Mouse (Mus musculus) heart, postnatal 25 days (tissue): ENCODE results near the gene Zdhhc21. TPM values are rescaled to one million over a fixed set of nuclear protein-coding genes. Genes with fewer than 3 reads are reported as not detected.

ENCODE experiments used
- DNase-seq: peaks from one replicate; pipeline ENCODE4 v3.0.0; 2022; ENCODE audit warnings: low spot score
- intact Hi-C: fragments of 180-260 bp; cut with DNase I; formaldehyde crosslinking; loops from one replicate; pipeline ENCODE4 v1.15.1; 2025
- total RNA-seq, 2 experiments: library from RNA; stranded (reverse); gene quantifications; 2 replicates each; pipeline ENCODE4 v1.2.3; 2021

Zdhhc21 gene
- total RNA-seq, 2 experiments from 2014 or later, result 10.8 to 11.6 TPM

DNA sequence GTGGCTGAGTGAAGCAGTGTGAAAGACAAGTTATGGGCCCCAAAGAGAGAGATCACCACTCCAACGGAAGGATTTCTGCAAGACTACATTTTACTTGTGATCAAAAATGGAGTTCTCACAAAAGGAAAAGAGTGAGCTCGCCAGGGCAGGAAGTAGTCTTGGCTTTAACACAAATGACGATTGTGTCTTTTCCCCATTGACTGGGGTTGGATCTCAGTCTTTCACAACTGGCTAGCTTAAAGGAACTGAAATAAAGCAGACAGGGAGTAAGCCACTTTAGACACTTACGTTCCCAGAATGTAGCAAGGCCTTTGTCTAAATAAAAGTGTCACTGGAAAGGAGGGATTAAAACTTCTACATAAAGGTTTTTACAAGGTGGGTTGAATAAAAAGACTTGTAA lies 7.4 kb upstream of the Zdhhc21 start:
- DNase-seq, result no peak
- intact Hi-C loops, result loop anchor here (1.0 kb wide), 1 partner anchor 17 kb away; no protein-coding TSS in a partner anchor

DNA sequence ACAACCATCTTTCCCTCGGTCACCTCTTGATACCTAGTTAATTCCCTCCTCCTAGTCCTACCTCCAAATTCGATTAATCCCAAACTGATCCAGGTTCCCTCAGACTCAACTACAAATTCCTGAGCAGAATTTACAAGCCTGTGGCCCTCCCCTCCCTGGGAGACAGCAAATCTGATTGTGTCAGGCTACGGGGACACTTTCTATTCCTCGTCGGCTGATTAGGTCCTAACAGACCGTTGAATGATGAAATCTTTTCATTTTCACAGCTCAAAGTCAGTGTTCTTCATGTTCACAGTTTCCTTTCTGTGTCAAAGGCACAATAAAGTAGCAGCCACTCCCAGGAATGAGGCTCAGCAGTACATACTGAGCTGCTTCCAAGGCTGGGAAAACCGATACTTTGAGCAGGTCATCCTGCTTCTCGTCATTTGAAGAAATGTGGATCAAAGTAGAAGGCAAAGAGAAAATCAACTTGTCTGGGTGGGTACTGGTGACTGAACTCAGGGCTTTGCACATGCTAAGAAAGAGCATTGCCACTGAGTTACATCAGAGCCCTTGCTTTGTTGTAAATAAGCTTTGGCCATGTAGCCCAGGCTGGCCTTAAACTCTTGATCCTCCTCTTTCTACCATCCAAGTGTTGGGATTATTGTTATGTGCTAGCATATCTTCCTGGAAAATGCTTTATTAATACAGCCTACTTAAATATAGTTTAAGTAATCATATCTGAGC lies 5.4 kb upstream of the Zdhhc21 start:
- intact Hi-C loops, result no loop called here
- DNase-seq, result no peak

DNA sequence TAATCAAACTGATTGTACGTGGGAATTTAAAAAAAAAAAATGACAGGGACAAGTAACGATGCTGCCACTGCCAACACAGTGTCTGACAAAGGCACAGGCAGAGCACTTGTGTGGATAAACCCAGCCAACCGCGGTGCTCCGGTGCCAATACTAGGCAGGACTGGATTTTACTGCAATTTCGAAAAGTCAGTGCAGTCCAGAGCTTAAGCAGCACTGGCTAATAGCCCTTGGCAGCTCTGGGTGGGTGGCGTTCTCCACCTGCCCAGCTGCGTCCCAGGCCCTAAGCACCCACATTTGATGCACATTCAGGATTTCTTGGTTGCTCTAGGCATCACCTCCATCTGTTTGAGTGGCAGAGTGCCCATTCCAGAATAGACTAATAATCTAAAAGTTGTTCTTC lies 3.6 kb upstream of the Zdhhc21 start:
- intact Hi-C loops, result no loop called here
- DNase-seq, result no peak

DNA sequence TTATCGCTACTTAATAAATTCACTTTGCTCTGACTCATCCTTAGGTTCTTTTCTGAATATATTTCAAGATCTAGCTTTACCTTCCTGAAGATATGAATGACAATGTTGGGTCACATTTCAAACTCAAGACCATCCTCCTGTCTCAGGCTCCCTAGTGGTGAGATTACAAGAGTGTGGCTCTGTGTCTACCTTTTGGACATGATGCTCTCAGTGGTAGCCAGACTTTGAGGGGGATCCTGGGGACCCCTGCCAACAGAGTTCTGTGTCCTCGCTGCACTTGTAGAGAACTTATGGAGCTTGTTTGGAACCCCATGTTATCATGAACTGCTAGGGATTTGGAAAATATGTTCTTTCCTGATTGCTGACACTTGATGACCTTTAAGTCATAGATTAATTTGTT lies 1.7 kb upstream of the Zdhhc21 start:
- DNase-seq, result no peak
- intact Hi-C loops, result no loop called here

DNA sequence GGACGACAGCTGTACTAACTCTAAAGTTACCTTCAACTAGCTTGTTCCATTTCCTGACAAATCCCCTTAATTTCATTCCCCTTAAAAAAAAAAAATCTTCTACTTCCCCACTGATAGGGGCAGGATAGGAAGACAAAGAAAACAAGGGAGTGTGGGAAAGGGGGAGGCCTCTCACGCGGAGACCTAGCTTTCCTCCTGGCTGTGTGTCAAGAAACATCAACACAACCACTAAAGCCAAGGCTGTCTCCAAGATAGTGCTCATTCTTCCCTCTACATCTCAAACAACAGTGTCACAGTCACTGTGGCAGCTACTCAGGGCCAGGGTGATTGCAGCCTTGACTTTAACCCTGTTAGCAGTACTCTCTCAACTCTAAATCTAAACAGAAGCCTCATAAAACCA lies 808 bp upstream of the Zdhhc21 start:
- no peak for DNase-seq
- intact Hi-C loops, result no loop called here

DNA sequence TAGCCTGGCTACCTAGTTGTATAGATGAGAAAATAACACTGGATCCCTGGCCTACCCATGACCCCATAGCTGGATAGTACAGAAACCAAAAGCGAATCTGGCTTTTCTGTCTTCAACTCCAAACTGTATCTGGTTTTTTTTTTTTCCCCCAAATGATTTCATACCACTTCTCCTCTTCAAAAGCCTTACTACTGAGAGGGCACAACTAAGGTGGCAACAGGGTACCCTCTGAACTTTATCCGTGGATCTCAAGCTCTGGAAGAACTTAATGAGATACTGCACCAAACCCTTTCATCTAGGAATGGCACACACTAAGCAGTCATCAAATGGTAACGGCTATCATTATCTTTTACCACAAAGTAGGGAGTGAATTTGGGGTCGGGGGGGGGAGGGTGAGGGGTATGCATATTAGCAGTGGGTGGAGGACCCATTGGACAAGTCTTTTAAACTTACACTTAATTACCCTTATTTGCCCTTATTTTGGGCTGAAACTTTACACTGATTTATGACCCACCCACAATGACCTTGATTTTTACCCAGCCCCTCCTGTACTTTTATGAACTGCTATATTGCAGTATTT lies 1.2 kb downstream of the Zdhhc21 start:
- no peak for DNase-seq
- intact Hi-C loops, result no loop called here

DNA sequence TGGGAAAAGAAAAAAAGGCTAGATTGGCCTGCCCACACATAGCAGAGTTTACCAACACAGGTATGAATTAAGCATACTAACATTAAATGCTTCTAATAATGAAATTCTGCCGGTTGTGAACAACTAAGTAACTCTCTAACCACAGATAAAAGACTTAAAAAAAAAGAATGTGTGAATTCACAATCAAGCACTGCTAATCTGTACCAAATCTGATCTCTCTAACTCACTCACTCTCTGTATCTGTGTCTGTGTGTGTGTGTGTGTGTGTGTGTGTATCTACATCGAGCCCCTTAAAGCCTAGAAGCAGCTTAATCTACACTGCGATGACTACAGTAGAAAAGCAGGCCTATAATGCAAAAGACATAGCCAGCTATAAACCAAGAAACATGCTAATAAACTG lies 2.8 kb downstream of the Zdhhc21 start:
- intact Hi-C loops, result no loop called here
- DNase-seq, result no peak

DNA sequence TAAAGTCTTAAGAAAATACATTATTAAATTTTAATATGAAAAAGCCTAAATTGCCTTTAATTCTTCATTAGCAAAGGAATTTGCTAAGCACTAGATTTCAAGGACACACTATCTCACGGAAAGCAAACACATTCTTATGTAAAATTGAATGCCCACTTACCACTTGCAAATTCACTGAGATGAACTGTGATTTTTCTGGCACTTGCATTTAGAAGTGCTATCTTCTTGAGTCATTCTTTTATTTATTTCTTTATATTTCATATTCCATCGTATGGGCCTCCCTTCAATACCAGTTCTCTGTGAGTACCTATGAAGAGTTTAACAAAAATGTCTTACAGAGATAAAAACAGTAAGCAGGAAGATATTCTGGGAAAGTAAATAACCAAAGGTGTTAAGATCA lies 5.9 kb downstream of the Zdhhc21 start:
- no peak for DNase-seq
- intact Hi-C loops, result no loop called here

DNA sequence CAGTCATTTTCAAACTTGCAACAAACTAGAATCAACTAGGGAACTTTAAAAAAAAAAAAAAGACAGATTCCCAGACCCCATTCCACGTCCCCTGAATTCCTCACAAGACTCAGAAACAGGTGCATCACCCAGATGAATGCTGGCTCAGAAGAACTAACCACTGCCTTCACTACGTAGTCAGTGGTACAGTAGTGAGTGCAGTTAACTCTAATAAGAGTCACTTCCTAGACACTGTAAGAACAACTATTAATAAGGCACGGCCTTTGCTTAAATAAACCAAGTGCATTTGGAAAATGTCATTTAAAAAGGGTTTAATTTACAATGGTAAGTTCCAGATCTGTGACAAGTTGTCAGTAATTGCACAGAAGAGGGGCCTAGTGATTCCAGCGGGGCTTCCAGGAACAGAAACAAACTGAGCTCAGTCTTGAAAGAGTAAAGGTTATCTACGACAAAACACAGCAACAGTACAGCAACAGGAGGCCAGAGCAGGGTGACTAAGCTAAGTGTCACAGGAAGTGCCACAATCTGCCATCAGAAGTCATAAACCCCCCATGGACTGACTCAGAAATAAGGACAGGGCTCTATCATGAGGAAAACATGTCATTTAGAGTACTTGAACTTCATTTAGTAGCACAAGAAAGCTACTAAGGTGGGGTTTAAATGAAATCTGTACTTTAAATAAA lies 11.1 kb downstream of the Zdhhc21 start:
- intact Hi-C loops, result no loop called here

DNA sequence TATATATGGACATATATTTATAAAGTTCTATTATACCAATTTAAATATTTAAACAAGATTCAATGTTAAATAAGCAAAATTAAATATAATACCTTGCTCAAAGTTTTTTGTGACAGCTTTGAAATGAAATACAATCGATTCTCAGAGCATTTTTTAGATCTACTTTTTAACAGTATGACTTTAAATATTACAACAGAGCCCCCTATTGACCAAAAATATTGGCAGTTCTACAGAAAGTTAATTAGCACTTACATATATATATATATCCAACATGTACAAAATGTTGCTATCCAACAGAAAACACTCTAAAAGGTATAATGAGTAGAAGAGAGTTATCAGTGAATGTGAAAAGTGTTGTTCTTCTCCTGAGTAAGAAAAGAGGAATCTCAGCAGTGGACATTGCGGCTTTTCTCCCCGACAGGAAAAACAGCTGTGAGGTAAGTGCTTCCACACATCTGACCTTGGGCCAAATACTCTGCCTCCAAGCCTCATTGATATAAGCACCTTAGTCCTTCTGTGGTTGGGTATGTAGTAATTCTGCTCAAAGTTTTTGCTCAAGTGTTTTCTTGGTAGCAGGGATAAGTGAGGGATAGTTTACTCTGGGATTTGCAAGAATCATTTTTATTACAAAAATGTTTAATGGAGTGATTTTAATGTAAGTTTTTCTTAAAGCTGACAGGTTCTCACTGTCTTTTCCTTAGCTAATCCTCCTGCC lies 22.1 kb downstream of the Zdhhc21 start:
- no peak for DNase-seq
- intact Hi-C loops, result no loop called here

More for the DNA sequence above, 11.1 kb downstream of the Zdhhc21 start:
- DNase-seq, result no peak

DNA sequence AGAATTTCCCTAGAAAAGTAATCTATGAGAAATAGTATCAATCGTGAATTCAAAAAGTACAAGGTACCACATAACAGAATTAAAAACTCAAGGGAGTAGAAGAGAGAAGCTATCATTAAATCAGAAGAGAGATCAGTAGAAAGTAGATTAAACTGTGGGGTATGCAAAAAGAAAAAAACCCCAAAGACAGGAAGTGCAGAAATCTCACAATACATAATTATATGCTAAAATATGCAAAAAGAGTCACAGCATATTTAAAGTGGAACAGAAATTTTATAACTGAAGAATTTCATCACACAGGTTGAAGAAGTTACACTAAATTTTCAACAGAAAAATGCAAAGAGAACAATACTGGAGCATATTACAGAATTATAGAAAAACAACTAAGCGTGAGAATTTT lies 28.6 kb downstream of the Zdhhc21 start:
- intact Hi-C loops, result no loop called here
- no peak for DNase-seq

DNA sequence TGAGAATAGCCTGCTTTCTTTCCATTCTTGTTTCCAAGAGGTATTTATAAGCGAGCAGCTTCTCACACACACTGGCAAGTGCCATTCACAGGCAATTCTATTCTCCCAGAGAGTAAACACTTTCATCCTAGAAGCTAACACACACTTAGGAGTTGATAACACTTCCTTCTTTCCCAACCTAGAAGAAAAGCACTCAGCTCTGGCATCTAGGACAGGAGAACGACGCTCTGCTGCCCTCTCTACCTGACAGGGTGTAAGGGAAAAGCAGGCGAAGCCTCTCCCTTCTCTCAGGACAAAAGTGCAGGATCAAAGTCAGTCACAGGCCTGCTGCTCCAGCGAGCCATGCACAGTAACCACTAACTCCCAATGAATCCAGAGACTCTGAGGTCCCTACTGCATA lies 30.3 kb downstream of the Zdhhc21 start:
- no peak for DNase-seq
- intact Hi-C loops, result no loop called here

DNA sequence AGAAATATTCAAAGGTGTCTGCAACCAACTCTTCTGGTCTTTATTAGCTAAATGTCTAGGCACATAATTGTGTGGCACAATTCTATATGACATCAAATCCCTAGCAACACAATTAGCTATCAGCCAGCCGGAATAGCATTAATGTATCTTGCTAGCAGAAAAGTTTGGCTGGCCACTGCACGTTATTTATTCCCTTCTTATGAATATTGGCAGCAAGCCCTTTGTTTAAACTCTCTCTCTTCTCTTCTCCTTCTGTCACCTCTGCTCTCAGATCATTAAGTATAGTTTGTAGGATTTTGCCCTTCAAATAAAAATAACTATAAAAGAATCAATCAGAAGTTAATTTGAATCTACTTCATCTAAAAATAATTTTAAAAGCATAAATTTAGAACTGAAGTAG lies 32.8 kb downstream of the Zdhhc21 start:
- intact Hi-C loops, result no loop called here
- no peak for DNase-seq

DNA sequence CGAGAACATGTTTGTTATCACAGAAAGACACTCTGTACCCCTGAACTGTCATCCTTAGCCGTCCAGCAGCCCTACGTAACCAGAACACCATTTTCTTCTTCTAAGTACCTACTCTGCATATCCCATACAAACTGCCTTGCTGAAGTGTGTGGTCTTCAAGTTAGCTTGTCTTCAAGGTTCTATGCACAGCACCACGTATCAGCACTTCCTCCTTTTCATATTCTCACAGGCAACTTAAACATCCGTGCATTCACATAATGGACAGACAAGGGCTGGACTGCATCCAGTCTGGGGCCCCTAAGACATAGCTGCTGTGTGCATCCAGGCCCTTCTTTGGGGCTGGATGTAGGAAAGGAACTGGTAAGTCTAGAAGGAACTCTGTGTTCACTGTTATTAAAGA lies 41.9 kb downstream of the Zdhhc21 start:
- no peak for DNase-seq
- intact Hi-C loops, result no loop called here

DNA sequence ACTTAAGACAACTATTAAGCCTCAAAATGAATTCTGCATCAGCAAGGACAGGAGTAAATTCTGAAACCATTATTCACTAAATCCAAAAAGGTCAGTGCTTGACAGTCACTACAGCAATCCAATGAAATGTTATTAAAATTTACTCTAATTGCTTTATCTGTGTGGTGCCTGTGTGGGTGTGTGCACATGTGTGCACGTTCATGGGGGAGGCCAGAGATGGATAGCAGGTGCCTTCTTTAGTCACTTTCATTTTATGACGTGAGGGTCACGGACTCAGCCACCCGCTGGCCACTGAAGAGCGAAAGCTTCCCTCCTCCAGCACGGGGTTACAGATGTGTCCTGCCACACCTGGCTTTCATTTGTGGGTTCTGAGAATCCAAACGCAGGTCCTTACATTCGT lies 43.4 kb downstream of the Zdhhc21 start:
- intact Hi-C loops, result no loop called here
- no peak for DNase-seq

DNA sequence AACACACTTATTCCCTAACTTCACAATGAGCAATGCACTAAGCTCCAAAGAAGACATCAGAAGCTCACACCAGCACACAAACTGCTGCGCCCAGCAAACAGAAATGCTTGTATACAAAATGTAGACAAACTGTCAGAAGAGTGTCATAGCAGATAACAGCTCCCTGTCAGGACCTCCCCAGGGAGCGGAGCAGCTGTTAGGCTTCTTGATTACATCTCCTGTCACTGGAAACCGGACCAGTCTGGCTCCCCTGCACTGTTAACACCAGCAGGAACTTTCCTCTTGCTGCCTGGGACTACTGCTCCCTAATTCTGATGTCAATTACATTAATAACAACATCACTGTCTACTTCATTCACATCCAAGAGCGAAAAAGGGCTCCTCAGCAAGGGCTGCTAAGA lies 44.5 kb downstream of the Zdhhc21 start:
- no peak for DNase-seq

DNA sequence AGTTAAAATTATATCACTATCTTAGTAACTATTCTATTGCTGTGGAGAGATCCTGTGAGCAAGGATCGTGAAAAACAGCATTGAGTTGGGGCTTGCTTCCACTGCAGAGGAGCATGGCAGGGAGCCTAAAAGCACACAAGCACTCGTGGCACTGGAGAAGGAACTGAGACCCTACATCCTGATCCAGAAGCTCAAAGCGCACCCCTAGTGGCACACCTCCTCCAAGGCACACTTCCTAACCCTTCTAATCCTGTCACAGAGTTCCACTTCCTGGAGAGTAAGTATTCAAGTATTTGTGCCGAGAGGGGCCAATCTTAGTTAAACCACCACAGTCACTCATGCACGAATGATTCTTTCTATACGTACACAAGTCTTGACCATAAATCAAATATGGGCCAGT lies 46.4 kb downstream of the Zdhhc21 start:
- intact Hi-C loops, result no loop called here
- no peak for DNase-seq

More for the DNA sequence above, 44.5 kb downstream of the Zdhhc21 start:
- intact Hi-C loops, result no loop called here

DNA sequence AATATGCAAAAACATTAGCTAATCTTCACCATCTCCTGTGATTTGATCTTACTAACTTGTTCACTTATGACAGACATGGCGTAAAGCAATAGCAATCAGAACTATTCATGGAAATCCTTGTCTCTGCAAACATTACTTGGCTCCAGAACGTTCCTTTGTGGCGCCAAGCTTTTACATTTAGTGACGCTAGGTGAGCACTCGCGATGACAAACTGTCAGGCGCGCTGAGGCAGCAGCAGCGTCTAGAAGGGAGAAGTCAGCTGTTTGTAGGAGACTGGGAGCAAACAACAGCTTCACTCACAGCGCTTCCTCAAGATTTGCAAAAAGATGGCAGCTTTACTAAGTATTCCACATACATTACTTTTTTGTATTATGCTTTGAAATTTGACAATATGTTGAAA lies 51.9 kb downstream of the Zdhhc21 start:
- no peak for DNase-seq
- intact Hi-C loops, result loop anchor here (2.0 to 10.0 kb wide), 2 partner anchors 163 to 375 kb away; no protein-coding TSS in a partner anchor

DNA sequence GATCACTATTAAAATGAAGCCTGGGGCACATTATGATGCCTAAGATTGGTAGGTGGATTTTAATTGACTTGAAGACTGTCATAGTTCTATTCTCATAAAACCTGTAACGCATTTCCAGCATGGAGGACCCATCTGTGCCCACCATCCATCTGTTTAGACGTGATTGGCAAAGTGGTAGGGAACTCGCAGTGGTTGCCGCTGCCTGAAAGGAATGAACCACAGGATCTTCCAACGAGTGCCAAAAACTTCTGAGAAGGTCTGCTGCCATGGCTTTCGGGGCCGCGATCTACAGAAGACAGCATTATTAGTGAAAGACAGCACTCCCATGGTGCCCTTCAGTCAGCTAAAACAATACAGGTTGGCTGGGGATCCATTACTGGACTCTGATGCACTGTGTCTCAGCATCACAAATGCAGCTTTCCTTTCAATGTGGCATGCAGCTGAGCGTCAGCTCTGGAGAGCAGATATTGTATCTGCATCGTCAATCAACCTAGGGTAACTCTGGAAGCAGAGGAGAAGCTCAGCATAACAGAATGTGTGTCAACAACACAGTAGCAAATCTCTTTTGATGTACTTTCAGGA lies 53.5 kb downstream of the Zdhhc21 start:
- DNase-seq, result no peak
- intact Hi-C loops, result loop anchor here (2.0 to 10.0 kb wide), 2 partner anchors 161 to 377 kb away; no protein-coding TSS in a partner anchor

DNA sequence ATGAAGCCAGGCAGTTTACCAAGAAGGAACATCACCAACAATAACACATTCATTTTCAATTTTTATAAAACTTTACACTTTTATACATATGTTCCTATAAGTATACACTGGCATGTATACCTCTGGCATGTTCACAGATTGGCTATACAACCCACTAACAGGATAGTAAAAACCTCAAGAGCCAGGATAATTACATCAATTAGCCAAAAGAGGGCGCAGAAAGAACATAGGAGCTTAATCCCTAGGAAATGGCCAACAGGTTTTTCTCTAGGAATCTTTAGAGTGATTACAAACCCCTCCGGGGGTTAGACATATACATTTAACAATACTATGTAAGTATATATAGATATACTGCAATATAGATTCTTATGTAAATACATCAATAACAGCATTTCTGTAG lies 55.7 kb downstream of the Zdhhc21 start:
- intact Hi-C loops, result loop anchor here (1.0 to 10.0 kb wide), 2 partner anchors 128 to 159 kb away; no protein-coding TSS in a partner anchor
- no peak for DNase-seq
